Mouse (Mus musculus): ENCODE measurements around the gene Ctnna3. TPM values are rescaled to one million over a fixed set of nuclear protein-coding genes. Genes with fewer than 3 reads are reported as not detected.
"Not testable (repeated sequence)": the region's sequence is repeated elsewhere in the genome, so short reads cannot be mapped to it uniquely, and the experiment has no call there.

Ctnna3 gene
- polyA plus RNA-seq, 1 experiment from 2014 or later, result not detected

DNA sequence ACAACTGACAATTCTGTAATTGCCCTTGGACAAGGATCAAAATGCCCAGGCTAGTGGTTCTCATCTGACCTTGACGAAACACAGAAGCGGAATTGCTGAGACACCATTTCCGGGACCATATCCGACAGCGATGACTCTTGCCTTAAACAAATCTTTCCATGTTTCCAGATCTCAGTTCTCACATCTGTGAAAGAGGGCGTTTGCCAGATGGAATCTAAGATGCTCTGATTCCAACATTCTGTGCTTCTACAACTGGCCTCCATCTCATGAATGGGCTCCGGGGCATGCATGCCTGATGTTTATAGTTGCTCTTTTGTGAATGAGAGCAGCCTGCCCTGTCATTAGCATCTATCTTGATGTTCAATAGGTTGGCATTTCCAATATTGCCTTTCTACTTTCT lies 890.4 kb downstream of the Ctnna3 start:
- POLR2A ChIA-PET, result no interaction called here
- CTCF ChIA-PET, result no interaction called here

DNA sequence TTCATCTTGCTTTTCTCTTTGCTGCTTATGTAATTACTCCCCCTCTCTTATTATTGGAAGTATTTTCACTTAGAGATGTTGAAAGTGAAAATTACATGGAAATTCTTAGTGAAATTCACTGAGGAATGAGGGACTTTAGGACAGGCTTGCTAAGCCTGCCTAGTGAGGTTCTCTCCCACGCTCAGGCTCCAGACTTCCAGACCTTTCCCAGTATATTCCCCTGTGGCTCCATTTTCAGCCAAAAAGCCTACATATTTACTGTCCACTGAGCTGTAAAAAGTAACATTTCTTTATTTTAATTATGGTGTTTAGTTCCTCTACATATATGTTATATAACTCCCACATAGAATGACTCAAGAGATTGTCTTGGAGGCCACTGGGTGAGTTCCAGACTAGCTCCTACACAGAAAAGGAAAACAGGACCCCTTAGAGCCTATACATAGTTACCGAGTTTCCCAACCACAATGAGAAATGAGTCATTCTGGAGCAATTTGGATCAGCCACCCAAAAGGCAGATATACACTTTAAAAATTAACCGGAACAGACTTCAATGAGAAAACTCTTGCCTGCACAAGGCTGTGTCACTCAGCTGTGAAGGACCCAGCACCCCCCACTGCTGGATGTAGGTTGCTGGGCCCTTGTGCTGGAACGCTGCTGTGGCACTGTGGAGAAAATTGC lies 912.9 kb downstream of the Ctnna3 start:
- ChIA-PET POLR2A (no interaction called here), CTCF (no interaction called here)
- no peaks in the 10 kb centered on the region for H3K27me3 ChIP-seq
- in situ Hi-C loops (cut with MboI; ENCODE audit: low pct_unique_long_range_greater_than_20kb), result no loop called here
- ATAC-seq, result peak; percentile 94
- peak; percentile 80 for DNase-seq (ENCODE audit: low read depth, low spot score)
- no peak for TF ChIP-seq CTCF (IDR thresholded peaks at IDR 0.05)

More for the DNA sequence above, 890.4 kb downstream of the Ctnna3 start:
- no peaks in the 10 kb centered on the region for H3K27me3 ChIP-seq
- in situ Hi-C loops (cut with MboI; ENCODE audit: low pct_unique_long_range_greater_than_20kb), result no loop called here
- no peak for ATAC-seq
- DNase-seq (ENCODE audit: low read depth, low spot score), result no peak
- TF ChIP-seq CTCF (IDR thresholded peaks at IDR 0.05), result no peak

DNA sequence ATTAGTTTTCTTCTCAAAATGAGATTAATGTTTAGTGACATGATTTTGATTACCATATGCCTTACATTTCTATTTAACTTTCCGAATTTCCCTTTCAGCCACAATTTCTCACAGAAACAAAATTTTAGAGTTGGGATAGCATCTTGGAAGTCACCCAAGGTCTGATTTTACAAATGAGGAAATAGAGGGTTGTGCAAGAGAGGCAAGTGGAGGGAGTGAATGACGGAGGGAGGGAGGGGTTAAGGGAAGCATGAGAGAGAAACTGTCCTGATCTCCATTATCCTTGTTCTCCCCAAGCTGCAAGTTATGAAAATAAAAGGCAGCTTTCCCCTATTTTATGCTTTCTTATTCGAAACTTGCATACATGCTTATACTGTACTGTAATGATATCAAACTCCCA lies 943.4 kb downstream of the Ctnna3 start:
- no peaks in the 10 kb centered on the region for H3K27me3 ChIP-seq
- CTCF ChIA-PET, result interaction anchor here (1.5 kb wide), 1 partner anchor 12 kb away, joined by 3 read pairs; no protein-coding TSS in a partner anchor
- no peak for TF ChIP-seq CTCF (IDR thresholded peaks at IDR 0.05)
- in situ Hi-C loops (cut with MboI; ENCODE audit: low pct_unique_long_range_greater_than_20kb), result no loop called here
- DNase-seq (ENCODE audit: low read depth, low spot score) (no peak), ATAC-seq (no peak)
- POLR2A ChIA-PET, result no interaction called here

DNA sequence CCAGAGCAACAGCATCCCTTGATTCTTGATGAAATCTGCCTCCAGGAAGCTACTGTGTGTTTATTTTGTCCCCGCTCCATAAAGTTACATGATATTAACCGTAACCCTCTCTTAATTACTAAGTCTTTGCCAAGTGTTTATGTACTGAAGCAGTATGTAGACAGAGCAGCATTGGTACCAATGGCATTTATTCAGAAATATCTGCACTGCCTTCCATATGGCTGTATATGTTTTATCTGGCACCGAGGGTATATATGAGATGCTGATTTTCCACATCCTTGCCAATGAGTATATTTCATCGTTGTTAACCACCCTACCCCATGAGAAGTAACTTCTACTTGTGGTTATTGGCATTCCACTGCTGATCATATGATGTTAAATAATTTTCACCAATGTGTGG lies 947.9 kb downstream of the Ctnna3 start:
- ATAC-seq (no peak), DNase-seq (ENCODE audit: low read depth, low spot score) (no peak)
- POLR2A ChIA-PET, result no interaction called here
- CTCF ChIA-PET, result interaction anchor here (1.3 kb wide), 1 partner anchor 20 kb away, joined by 3 read pairs; no protein-coding TSS in a partner anchor
- in situ Hi-C loops (cut with MboI; ENCODE audit: low pct_unique_long_range_greater_than_20kb), result no loop called here
- no peak for TF ChIP-seq CTCF (IDR thresholded peaks at IDR 0.05)
- no peaks in the 10 kb centered on the region for H3K27me3 ChIP-seq

DNA sequence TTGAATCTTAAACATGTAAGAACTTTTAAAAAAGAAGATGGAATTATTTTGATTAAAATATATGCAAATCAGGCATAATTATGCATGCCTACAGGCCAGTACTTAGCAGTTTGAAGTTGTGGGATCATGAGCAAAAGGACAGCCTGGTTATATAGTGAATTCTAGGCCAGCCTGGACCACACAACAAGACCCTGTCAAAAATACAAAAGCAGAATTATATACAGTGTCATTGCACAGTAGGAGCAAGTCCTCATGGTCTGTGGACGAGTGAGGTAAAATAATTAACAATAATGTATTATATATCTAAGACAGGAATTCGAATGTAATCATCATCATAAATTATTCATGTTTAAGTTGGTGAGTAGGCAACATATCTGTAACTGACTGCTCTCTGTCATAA lies 966.7 kb downstream of the Ctnna3 start:
- TF ChIP-seq CTCF (IDR thresholded peaks at IDR 0.05), result no peak
- in situ Hi-C loops (cut with MboI; ENCODE audit: low pct_unique_long_range_greater_than_20kb), result no loop called here
- no peaks in the 10 kb centered on the region for H3K27me3 ChIP-seq
- CTCF ChIA-PET, result no interaction called here
- no peak for ATAC-seq
- no peak for DNase-seq (ENCODE audit: low read depth, low spot score)
- POLR2A ChIA-PET, result no interaction called here

DNA sequence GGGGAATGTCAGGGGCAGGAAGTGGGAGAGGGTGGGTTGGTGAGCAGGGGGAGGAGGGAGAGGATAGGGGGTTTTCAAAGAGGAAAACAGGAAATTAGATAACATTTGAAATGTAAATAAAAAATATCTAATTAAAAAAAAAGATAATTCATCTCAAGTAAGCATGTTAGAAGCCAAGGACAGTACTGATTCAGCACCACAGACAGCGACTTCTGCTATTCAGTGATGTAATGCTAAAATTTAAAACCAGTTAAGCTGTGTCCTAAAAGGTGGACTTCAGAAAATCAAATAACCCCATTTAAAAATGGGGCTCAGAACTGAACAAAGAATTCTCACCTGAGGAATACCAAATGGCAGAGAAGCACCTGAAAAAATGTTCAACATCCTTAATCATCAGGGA lies 988.5 kb downstream of the Ctnna3 start:
- in situ Hi-C loops (cut with MboI; ENCODE audit: low pct_unique_long_range_greater_than_20kb); POLR2A ChIA-PET; CTCF ChIA-PET; H3K27me3 ChIP-seq; ATAC-seq: not testable (repeated sequence)
- DNase-seq (ENCODE audit: low read depth, low spot score), result peak; percentile 9

DNA sequence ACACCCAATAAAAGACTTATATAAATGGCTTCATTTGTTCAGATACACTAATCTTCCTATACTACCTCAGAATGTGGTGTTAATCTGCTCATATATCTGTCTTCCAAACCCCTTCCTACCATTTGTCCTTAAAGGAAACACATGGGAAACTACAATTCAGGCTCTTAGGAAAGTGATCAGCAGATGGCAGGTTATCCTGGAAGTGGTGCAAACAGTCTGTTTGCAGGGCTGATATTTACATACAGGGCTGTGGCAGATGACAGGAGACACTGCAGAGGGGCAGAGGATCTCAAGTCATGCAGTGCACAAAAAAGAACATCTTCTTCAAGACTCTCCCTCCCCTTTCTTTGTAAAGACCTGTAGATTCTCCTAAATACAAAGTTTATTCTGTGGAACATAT lies 1008.8 kb downstream of the Ctnna3 start:
- CTCF ChIA-PET, result interaction anchor here (0.9 kb wide), 1 partner anchor 13 kb away, joined by 3 read pairs; no protein-coding TSS in a partner anchor
- POLR2A ChIA-PET, result no interaction called here
- in situ Hi-C loops (cut with MboI; ENCODE audit: low pct_unique_long_range_greater_than_20kb), result no loop called here
- H3K27me3 ChIP-seq, result no peaks in the 10 kb centered on the region
- ATAC-seq, result no peak
- no peak for DNase-seq (ENCODE audit: low read depth, low spot score)
- TF ChIP-seq CTCF (IDR thresholded peaks at IDR 0.05), result no peak

DNA sequence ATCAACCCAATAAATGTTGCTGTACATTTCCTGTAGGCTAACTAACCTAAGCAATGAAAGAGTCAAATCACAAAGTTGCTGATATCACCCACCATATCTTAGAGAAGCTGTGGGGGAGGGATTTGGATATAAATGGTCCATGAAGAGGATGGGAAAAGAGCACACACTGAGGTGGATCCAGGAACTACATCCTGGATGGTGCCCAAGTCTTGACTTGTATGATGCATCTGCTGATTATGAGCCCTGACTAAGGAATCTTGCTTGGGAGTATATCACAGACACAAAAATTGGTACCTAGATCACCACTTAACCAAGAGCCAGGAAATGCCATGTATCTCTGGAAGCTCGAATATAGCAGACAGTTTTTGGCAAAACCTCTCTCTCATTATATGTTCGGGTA lies 1018.7 kb downstream of the Ctnna3 start:
- ChIA-PET POLR2A (no interaction called here), CTCF (no interaction called here)
- ATAC-seq (no peak), DNase-seq (ENCODE audit: low read depth, low spot score) (no peak)
- in situ Hi-C loops (cut with MboI; ENCODE audit: low pct_unique_long_range_greater_than_20kb), result no loop called here
- H3K27me3 ChIP-seq, result no peaks in the 10 kb centered on the region
- TF ChIP-seq CTCF (IDR thresholded peaks at IDR 0.05), result no peak

DNA sequence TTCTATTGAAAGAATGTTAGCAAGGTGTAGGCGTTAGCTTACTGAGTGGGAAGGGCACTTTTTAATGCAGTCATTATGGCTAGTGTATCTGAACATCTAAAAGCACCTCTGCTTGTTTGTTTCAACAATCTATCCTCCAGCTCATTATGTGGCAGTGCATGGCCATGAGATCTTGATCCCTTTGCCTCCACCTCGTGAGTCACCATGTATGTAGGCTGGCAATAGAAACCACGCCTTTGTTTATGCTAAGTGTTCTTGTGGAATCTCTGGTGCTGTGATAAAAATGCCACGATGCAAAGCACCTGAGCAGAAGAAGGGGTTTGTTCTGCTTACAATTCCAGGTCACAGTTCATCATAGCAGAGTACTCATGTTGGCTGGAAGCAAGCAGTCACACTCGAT lies 1053.4 kb downstream of the Ctnna3 start:
- ChIA-PET POLR2A (no interaction called here), CTCF (no interaction called here)
- H3K27me3 ChIP-seq, result no peaks in the 10 kb centered on the region
- no peak for ATAC-seq
- TF ChIP-seq CTCF (IDR thresholded peaks at IDR 0.05), result no peak
- DNase-seq (ENCODE audit: low read depth, low spot score), result no peak
- in situ Hi-C loops (cut with MboI; ENCODE audit: low pct_unique_long_range_greater_than_20kb), result no loop called here

DNA sequence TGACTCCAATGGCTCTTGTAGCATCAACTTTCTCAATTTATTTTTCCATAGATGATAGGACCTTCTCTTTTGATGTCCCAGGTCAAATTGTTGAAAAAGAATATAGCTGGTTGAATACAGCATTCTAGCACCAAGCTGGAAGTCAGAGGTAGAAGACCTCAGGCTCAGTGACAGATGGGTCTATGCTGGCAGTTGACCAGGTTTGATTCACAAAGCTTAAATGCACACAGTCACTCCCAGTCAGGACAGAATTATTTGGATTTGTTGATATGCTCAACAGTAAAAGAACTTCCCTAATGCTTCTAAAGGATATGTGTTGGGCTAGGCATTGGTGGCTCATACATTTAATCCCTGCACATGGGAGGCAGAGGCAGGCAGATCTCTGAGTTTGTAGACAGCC lies 1059.6 kb downstream of the Ctnna3 start:
- no peak for TF ChIP-seq CTCF (IDR thresholded peaks at IDR 0.05)
- ATAC-seq (no peak), DNase-seq (ENCODE audit: low read depth, low spot score) (no peak)
- in situ Hi-C loops (cut with MboI; ENCODE audit: low pct_unique_long_range_greater_than_20kb), result no loop called here
- POLR2A ChIA-PET, result no interaction called here
- H3K27me3 ChIP-seq, result no peaks in the 10 kb centered on the region
- CTCF ChIA-PET, result interaction anchor here (1.0 kb wide), 1 partner anchor 47 kb away, joined by 3 read pairs; no protein-coding TSS in a partner anchor

DNA sequence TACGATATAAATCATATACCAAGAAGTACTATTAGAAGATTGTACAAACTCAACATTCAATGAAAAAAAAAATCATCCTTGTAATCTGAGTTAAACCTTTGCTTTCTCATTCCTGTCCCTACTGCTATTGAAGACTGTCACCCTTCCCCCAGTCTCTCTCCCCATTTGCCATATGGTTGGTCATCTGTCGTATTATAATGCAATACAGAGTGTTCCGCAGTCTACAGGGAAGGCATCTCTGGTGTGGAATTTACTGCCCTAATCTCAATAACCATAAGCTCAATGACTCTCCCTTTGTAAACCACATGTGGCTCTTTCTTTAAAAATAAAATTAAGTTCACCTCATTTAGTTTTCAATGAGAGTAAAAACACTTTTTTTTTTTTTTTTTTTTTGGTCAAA lies 1113.7 kb downstream of the Ctnna3 start:
- no peak for TF ChIP-seq CTCF (IDR thresholded peaks at IDR 0.05)

DNA sequence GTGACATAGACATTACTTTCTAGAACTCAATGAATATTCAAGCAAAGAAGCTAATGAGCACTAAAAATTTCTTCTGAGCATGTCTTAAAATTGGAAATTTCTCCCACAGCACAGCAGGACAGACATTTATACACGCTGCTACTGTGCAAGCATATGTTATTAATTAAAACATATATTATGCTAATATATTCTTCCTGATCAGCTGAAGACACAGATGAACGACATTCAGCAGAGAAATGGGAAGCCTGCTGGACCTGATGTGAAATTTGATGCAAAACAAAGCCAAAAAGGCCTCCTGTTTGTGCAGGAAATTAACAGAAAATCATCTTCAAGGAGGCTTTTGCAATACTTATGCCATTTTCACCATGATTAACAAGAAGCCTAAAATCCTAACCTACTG lies 1114.5 kb downstream of the Ctnna3 start:
- no peaks in the 10 kb centered on the region for H3K27me3 ChIP-seq
- in situ Hi-C loops (cut with MboI; ENCODE audit: low pct_unique_long_range_greater_than_20kb), result no loop called here
- DNase-seq (ENCODE audit: low read depth, low spot score), result no peak
- ChIA-PET POLR2A (no interaction called here), CTCF (interaction anchor here (0.9 to 1.2 kb wide), 3 partner anchors 9 to 43 kb away, joined by 3 read pairs; no protein-coding TSS in a partner anchor)
- no peak for TF ChIP-seq CTCF (IDR thresholded peaks at IDR 0.05)
- ATAC-seq, result no peak

More for the DNA sequence above, 1113.7 kb downstream of the Ctnna3 start:
- no peaks in the 10 kb centered on the region for H3K27me3 ChIP-seq
- DNase-seq (ENCODE audit: low read depth, low spot score), result no peak
- ATAC-seq, result no peak
- CTCF ChIA-PET, result interaction anchor here (1.2 kb wide), 1 partner anchor 15 kb away, joined by 3 read pairs; no protein-coding TSS in a partner anchor
- in situ Hi-C loops (cut with MboI; ENCODE audit: low pct_unique_long_range_greater_than_20kb), result no loop called here
- POLR2A ChIA-PET, result no interaction called here
